Mouse (Mus musculus): ENCODE results near the gene Pcf11. TPM values are rescaled to one million over a fixed set of nuclear protein-coding genes. Genes with fewer than 3 reads are reported as not detected.

The Pcf11 gene
- polyA plus RNA-seq, 1 experiment = 14.7 TPM

DNA sequence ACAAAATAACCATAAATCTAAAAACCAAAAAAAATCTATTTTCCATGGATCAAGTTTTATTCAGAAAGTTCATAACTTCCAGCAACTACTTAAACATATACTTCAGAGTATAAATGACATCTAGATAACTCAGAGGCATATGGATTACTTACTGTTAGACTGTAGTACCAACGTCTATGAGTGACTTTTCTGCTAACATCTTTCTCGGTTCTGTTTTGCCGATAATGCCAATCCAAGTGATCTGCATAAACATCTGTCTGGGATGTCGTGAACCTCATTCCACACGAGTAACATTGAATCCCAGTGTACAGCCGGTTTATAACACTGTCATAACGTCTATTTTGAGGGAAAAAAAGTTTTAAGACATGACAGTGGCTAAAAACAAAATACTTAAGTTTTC lies 21.9 kb downstream of the Pcf11 start:
- Histone ChIP-seq H3K4me1 (ENCODE audit: control insufficient read depth, insufficient read depth, low read length) (peaks cover 2% of the 10 kb centered on the region; the same call in 1 of the 2 replicates), H3K4me3 (replicated peaks; ENCODE audit: extremely low read depth, low read depth, low read length) (no peak overlapping the region)
- WGBS = 80% methylated on average over 7 of the region's 7 CpGs
- no peak for DNase-seq
- no peak for TF ChIP-seq CTCF (IDR thresholded peaks at IDR 0.05; ENCODE audit: insufficient read depth, low read length)
- no peak for TF ChIP-seq POLR2A (IDR thresholded peaks at IDR 0.05; ENCODE audit: borderline replicate concordance, extremely low read depth, low read depth, low read length)

DNA sequence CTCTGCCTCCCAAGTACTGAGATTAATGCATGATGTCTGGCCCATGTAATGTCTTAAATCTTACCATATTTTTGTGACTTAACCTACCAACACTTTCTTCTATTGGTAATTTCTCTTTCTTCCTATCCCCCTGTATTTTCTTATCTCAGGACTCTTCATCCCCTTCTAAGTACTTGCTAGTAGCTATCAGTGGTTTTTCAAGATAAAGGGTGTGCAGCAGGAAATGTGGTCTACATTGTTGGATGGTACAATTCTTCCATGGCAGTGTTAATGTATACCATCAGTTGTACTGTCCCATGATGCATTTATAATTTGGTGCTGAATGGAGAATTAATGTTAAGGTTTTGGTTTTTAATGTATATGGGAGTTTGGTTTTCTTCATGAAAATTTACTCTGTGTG lies 27.4 kb downstream of the Pcf11 start:
- TF ChIP-seq POLR2A (IDR thresholded peaks at IDR 0.05; ENCODE audit: borderline replicate concordance, extremely low read depth, low read depth, low read length) (no peak), CTCF (IDR thresholded peaks at IDR 0.05; ENCODE audit: insufficient read depth, low read length) (no peak)
- Histone ChIP-seq H3K4me3 (replicated peaks; ENCODE audit: extremely low read depth, low read depth, low read length) (no peak overlapping the region), H3K4me1 (ENCODE audit: control insufficient read depth, insufficient read depth, low read length) (no peaks in the 10 kb centered on the region)
- no peak for DNase-seq

DNA sequence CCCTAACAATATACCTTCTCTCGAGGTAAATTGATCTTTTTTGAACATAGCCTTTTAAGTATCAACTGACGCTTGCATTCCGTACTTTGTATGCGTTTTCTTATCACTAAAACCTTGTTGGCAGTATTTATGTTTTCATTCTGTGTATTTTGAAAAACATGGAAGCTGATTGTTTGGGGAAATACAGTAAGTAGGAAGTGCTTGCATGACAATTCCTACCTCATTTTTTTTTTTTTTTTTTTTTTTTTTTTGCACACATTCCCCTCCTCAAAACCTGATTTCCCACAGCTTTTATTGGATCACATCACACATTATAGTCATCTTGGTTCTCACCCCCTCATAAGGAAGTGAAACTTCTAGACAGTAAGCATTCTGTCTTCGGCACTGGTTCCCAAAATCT lies 31.7 kb downstream of the Pcf11 start:
- no peak overlapping the region for H3K4me3 ChIP-seq (replicated peaks; ENCODE audit: extremely low read depth, low read depth, low read length)
- no peak for DNase-seq
- 81% methylated on average over 5 of the region's 5 CpGs for WGBS
- H3K4me1 ChIP-seq (ENCODE audit: control insufficient read depth, insufficient read depth, low read length) = peaks cover 3% of the 10 kb centered on the region; the same call in 1 of the 2 replicates
- TF ChIP-seq CTCF (IDR thresholded peaks at IDR 0.05; ENCODE audit: insufficient read depth, low read length) = no peak
- TF ChIP-seq POLR2A (IDR thresholded peaks at IDR 0.05; ENCODE audit: borderline replicate concordance, extremely low read depth, low read depth, low read length) = no peak

DNA sequence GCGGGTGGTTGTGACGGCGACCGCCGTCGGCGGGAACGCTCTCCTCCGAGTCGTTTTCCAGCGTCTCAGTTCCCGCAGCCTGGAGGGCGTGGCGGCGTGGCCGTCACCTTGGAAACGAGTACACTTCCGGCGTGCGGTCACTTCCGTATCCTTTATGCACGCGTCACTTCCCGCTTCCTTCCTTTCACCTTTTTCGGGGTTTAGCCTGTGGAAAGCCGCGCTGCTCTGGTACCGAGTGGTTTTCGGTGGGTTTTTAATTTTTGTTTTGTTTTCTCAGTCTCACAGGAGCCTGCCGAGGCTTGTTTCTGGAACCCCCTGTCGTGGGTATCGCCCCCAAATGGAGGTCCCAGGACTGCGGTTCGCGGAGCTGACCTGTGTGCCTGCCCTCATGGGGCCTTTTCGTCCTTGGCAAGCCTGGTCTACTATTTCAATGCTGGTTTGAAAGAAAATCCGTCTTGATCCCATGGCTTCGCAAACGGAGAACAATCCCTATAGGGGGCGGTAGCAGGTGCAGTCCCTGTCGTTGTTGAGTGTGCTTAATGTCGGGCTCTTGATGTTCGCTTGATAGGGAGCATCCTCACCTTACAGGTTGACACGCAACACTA lies 32.6 kb downstream of the Pcf11 start, which contains the start of gene Ankrd42:
TSS of gene Ankrd42 (minus strand) at position 122 of the 605 bp plus-strand sequence.
- under 1% methylated on average over 44 of the region's 44 CpGs for WGBS
- H3K4me1 ChIP-seq (ENCODE audit: control insufficient read depth, insufficient read depth, low read length) = peaks cover 3% of the 10 kb centered on the region; the same call in 1 of the 2 replicates
- TF ChIP-seq POLR2A (IDR thresholded peaks at IDR 0.05; ENCODE audit: borderline replicate concordance, extremely low read depth, low read depth, low read length) (peak; percentile 49; the same call in 1 of the 2 replicates), CTCF (IDR thresholded peaks at IDR 0.05; ENCODE audit: insufficient read depth, low read length) (no peak)
- DNase-seq = peak; percentile 93
- H3K4me3 ChIP-seq (replicated peaks; ENCODE audit: extremely low read depth, low read depth, low read length) = peak within 1 kb of the TSS; percentile 77

DNA sequence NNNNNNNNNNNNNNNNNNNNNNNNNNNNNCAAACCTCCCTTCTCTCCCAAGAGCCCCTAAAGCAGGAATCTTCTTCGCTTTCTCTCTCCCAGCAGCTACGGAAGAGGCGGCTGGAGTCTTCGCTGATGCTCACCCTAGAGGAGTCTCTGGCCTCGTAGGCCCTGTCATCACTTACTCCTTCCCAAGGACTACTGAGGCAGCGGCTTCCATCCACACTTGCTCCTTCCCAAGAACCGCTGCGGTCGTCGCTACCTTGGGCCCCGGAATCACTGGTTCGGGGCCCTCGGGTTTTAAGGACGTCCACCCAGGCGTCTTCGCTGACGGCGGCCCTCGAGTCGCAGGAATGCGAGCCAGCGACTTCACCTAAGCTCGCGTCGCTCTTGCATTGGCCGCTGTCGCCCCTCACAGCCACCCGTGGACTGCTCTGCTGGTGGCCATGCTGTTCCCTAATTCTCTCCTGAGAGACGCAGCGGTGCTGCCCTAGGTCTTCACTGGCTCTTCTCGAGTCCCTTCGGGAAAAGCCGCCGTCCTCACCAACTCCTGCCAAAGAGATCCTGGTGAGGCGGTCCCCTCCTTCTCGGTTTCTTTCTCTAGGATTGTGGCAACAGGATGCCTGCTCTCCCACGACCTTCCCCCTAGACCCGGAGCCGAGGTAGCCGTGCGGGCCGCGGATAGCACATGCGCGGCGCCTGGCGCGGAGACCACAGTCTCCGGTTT lies 33.3 kb downstream of the Pcf11 start:
- 2% methylated on average over 49 of the region's 49 CpGs for WGBS
- DNase-seq = no peak
- Histone ChIP-seq H3K4me1 (ENCODE audit: control insufficient read depth, insufficient read depth, low read length) (peaks cover 3% of the 10 kb centered on the region; the same call in 1 of the 2 replicates), H3K4me3 (replicated peaks; ENCODE audit: extremely low read depth, low read depth, low read length) (peak overlapping the region; percentile 77)
- no peak for TF ChIP-seq CTCF (IDR thresholded peaks at IDR 0.05; ENCODE audit: insufficient read depth, low read length)
- no peak for TF ChIP-seq POLR2A (IDR thresholded peaks at IDR 0.05; ENCODE audit: borderline replicate concordance, extremely low read depth, low read depth, low read length)

DNA sequence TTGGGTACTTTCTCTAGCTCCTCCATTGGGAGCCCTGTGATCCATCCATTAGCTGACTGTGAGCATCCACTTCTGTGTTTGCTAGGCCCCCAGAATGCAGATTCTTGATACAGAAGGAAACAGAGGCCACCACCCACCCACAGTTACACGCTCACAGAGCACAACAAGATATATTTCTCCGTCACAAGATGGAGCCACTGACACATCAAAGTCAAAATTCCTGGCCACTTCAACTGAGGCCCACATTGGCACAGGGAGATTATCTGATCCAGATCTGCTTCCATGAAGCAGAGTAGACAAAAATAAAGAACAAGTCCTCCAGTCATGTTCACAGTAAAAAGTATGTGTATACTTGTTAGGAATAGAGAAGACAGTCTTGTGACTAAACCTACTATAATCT lies 39.6 kb downstream of the Pcf11 start:
- Histone ChIP-seq H3K4me3 (replicated peaks; ENCODE audit: extremely low read depth, low read depth, low read length) (no peak overlapping the region), H3K4me1 (ENCODE audit: control insufficient read depth, insufficient read depth, low read length) (no peaks in the 10 kb centered on the region)
- no peak for DNase-seq
- 37% methylated on average over 2 of the region's 2 CpGs for WGBS
- TF ChIP-seq CTCF (IDR thresholded peaks at IDR 0.05; ENCODE audit: insufficient read depth, low read length) (no peak), POLR2A (IDR thresholded peaks at IDR 0.05; ENCODE audit: borderline replicate concordance, extremely low read depth, low read depth, low read length) (no peak)

DNA sequence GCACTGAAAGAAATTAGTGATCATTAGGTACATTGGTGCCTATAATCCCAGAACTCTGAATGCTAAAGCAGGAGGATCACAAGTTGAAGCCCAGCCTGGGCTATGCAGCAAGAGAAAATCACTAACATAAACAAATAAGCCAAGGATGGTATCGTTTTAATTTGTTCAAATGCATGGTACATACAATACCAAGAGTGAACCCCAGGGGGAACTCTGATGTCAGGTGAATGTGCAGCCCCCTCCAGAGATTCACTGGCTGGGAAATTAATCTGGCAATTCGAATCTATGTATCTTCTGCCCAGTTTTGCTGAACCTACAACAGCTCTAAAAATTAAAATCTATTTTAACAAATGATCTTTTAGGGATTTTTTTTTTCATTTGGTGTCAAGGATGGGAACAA lies 45.2 kb downstream of the Pcf11 start:
- Histone ChIP-seq H3K4me3 (replicated peaks; ENCODE audit: extremely low read depth, low read depth, low read length) (no peak overlapping the region), H3K4me1 (ENCODE audit: control insufficient read depth, insufficient read depth, low read length) (no peaks in the 10 kb centered on the region)
- no peak for DNase-seq
- 29% methylated on average over 2 of the region's 2 CpGs for WGBS
- TF ChIP-seq CTCF (IDR thresholded peaks at IDR 0.05; ENCODE audit: insufficient read depth, low read length) (no peak), POLR2A (IDR thresholded peaks at IDR 0.05; ENCODE audit: borderline replicate concordance, extremely low read depth, low read depth, low read length) (no peak)

DNA sequence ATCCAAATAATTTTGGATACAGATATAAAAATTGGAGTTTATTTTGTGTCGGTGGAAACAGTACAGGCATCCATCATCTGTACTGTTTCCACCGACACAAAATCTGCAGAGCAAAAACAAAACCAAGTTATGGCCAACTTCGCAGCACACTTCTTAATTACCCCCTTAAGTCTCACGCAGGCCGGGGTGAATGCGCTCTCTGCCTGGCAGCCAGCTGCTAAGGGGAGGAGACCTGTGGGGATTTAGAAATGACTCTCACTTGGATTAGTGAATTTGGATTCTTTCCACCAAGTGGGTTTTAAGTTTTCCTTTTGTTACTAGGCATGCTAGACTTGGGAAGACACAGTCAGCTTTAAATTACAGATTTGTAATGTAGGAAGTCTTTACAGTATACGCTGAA lies 58.9 kb downstream of the Pcf11 start:
- Histone ChIP-seq H3K4me3 (replicated peaks; ENCODE audit: extremely low read depth, low read depth, low read length) (no peak overlapping the region), H3K4me1 (ENCODE audit: control insufficient read depth, insufficient read depth, low read length) (no peaks in the 10 kb centered on the region)
- no peak for DNase-seq
- TF ChIP-seq CTCF (IDR thresholded peaks at IDR 0.05; ENCODE audit: insufficient read depth, low read length) = no peak
- no peak for TF ChIP-seq POLR2A (IDR thresholded peaks at IDR 0.05; ENCODE audit: borderline replicate concordance, extremely low read depth, low read depth, low read length)
- 65% methylated on average over 7 of the region's 7 CpGs for WGBS

DNA sequence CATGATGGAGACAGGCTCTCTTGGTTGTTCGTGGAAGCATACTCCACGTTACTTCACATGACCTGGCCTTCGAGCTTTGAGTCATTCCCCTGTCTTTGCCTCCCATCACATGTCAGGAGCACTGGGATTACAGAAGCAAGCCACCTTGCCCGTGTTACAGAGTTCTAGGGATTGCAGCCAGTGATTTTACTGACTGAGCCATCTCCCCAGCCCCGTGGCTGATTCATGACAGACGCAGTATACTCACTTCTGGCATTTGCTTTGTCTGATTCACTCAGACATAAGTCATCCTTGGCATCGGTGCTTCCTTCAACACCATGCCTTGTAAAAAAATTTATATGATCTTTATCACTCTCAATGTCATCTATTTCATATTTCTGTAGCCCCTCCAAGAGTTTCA lies 64.8 kb downstream of the Pcf11 start:
- TF ChIP-seq POLR2A (IDR thresholded peaks at IDR 0.05; ENCODE audit: borderline replicate concordance, extremely low read depth, low read depth, low read length) (no peak), CTCF (IDR thresholded peaks at IDR 0.05; ENCODE audit: insufficient read depth, low read length) (no peak)
- Histone ChIP-seq H3K4me3 (replicated peaks; ENCODE audit: extremely low read depth, low read depth, low read length) (no peak overlapping the region), H3K4me1 (ENCODE audit: control insufficient read depth, insufficient read depth, low read length) (no peaks in the 10 kb centered on the region)
- 89% methylated on average over 7 of the region's 7 CpGs for WGBS
- no peak for DNase-seq

Other genes starting within 250 kb of the Pcf11 start
- 3.7 and 5.3 TPM in 2 replicates for gene Ccdc90b, start 108.8 kb downstream of the Pcf11 start, polyA plus RNA-seq (2012; rRNA removed)
- gene Ankrd42, start 32.8 kb downstream of the Pcf11 start, polyA plus RNA-seq (2012; rRNA removed) = 2.3 and 3.4 TPM in 2 replicates
- gene Rab30, start 71.7 kb upstream of the Pcf11 start, polyA plus RNA-seq (2012; rRNA removed) = 0.43 and 0.96 TPM in 2 replicates
- 0.03 and 0.07 TPM in 2 replicates for gene Ddias, start 204.3 kb upstream of the Pcf11 start, polyA plus RNA-seq (2012; rRNA removed)
- 25.4 and 32.5 TPM in 2 replicates for gene Prcp, start 204.5 kb upstream of the Pcf11 start, polyA plus RNA-seq (2012; rRNA removed)